Mouse (Mus musculus) frontal cortex, postnatal 10 days (tissue): ENCODE results near the gene Tarsl2.

Experiments used
- DNase-seq, 2 experiments: peaks; one replicate each; pipeline ENCODE4 v3.0.0; 2022; ENCODE audit warnings: low spot score in 2 of 2, mixed read lengths in 1 of 2

Gene Tarsl2

GRCm38 (mm10) chr7:65644643-65645351 lies at the start of gene Tarsl2:
Tarsl2 (plus strand) TSS chr7:65644898.
- peak; percentile 88 to 94 for DNase-seq

- no peak for DNase-seq
These were observed 38.6 kb upstream of the Tarsl2 start for GRCm38 (mm10) chr7:65606124-65606523.

GRCm38 (mm10) chr7:65607003-65607402 lies 37.7 kb upstream of the Tarsl2 start:
- DNase-seq = no peak

DNA sequence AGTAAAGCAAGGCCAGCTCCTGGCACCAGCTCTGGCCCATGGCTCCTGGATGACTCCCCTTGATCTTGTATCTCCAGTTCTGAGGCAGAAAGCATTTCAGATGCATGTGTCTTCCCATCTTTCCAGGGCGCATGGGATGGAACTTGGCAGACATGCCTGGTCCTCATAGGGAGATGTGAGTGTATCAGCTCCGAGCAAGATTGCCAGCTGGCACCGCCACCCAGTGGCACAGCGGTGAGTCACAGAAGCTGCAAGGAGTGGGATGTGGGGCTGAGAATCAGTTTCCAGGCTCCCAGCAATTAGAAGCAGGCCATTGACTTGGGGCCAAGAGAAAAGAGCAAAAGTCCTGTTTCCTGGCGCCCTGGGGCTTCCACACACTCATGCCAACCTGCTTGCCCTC lies 34.5 kb upstream of the Tarsl2 start:
- DNase-seq = peak; percentile 57 to 62

GRCm38 (mm10) chr7:65610673-65611072 lies 34.0 kb upstream of the Tarsl2 start:
- no peak for DNase-seq

- DNase-seq = no peak
These were observed 33.4 kb upstream of the Tarsl2 start for GRCm38 (mm10) chr7:65611298-65611697.

DNA sequence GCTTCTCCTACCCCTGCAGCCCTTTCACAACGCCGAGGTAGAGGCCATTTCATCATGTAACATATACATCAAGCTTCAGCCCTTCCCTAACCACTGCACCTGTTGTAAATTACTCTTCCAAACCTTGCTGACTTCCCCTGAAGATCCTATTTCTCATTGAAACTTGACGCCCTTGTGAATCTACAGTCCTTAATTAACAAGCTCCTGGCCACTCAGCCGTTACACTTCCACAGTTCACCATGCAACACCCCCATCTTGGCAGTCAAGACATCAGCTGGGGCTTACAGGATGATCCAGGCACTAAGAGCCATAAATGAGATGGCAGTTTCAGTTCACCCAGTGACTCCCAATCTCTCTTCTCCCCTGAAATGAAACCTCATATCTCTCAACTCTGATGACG lies 31.0 kb upstream of the Tarsl2 start:
- no peak for DNase-seq

DNA sequence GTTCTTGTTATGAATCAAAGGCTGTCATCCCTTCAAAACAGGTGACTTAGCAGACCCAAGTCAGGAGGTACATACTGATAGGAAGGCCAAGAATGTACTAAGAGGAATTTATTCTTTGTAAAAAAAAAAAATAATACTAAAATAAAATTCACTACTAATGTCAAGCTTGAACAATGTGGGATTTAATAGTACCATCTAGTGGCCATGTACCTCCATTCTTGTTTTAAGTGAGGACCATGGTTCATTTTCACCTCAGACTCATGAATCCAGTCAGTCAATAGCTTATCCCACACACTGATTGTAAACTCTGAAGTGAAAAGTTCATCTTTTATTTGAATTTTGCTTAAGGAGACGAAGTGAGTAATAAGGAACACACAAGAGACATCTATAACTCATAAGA lies 25.9 kb upstream of the Tarsl2 start:
- DNase-seq = no peak

DNA sequence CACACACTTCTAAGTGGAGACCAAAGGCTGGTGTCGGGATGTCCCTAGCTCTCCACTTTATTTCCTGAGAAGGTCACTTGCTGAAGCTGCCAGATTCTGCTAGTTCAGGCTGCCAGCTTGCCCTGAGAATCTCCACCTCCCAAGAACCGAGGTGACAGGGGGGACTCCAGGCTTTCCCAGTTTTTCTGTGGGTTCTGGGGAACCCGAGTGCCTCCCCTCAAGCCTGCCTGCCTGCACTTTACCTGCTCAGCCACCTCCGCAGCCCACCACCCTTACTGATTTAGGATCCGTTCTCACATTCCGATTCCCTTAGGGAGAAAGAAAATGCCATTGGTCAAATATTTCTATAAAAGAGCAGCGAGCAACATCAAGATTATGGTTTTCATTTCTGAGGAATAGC lies 24.0 kb upstream of the Tarsl2 start:
- no peak for DNase-seq

DNA sequence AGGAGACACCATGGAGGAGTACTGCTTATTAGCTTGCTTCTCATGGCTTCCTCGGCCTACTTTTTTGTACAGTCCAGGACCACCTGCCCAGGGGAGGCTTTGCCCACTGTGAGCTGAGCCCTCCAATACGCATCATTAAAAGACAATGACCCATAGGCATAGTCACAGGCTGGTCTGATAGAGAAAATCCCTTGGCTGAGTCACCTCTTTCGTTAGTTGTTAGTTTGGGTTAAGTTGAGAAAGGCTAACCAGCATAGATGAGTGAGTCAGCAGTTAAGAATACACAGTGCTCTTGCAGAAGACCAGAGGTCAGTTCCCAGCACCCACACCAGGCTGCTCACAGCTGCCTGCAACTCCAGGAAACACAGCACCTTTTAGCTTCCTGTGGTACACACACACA lies 21.4 kb upstream of the Tarsl2 start:
- no peak for DNase-seq

GRCm38 (mm10) chr7:65625528-65625927 lies 19.2 kb upstream of the Tarsl2 start:
- no peak for DNase-seq

GRCm38 (mm10) chr7:65629846-65630245 lies 14.9 kb upstream of the Tarsl2 start:
- DNase-seq = no peak

GRCm38 (mm10) chr7:65630661-65631060 lies 14.0 kb upstream of the Tarsl2 start:
- no peak for DNase-seq

DNA sequence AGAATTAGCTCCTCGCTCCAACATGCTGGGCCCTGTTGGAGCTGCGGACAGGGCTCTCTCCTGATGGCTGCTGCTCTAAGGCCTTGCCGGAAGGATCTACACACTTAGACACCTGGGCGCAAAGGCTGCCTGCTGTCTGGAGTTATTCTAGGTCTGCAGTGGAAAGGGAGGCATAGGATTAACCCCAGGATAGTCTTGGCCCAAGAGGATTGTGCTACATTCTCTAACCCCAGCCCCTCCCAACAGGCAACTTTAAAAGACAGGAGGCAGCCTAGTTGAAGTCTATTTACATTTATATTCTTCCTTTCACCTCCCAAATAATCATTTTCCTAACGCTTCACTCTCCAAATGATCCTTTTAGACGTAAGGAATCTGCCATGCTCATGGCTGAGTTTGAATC lies 8.9 kb upstream of the Tarsl2 start:
- no peak for DNase-seq

- no peak for DNase-seq
These were observed 8.3 kb upstream of the Tarsl2 start for GRCm38 (mm10) chr7:65636356-65636880.

GRCm38 (mm10) chr7:65638170-65638770 lies 6.4 kb upstream of the Tarsl2 start:
- no peak for DNase-seq

DNA sequence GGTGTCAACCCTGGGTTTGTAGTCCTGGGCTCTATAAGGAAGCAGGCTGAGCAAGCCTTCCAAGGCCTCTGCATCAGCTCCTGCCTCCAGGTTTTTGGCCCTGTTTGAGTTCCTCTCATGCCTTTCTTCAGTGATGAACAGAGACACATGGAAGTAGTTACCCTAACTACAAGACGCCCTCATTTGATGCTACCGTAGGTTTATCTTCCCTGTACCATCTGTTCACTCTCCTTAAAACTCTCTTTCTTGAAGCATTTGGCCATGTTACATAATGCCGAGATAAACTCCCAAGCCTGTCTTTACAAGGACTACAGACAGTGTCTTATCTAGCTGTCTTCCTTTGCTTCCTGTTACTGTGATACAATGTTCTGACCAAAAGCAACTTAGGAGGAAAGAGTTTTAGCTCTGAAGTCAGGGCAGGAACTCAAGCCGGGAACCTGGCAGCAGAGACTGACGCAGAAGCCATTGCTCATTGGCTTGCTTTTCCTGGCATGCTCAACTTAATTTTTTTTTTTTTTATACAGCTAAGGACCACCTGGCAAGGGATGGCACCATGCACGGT lies 4.8 kb upstream of the Tarsl2 start:
- no peak for DNase-seq

GRCm38 (mm10) chr7:65640672-65641071 lies 4.0 kb upstream of the Tarsl2 start:
- no peak for DNase-seq

DNA sequence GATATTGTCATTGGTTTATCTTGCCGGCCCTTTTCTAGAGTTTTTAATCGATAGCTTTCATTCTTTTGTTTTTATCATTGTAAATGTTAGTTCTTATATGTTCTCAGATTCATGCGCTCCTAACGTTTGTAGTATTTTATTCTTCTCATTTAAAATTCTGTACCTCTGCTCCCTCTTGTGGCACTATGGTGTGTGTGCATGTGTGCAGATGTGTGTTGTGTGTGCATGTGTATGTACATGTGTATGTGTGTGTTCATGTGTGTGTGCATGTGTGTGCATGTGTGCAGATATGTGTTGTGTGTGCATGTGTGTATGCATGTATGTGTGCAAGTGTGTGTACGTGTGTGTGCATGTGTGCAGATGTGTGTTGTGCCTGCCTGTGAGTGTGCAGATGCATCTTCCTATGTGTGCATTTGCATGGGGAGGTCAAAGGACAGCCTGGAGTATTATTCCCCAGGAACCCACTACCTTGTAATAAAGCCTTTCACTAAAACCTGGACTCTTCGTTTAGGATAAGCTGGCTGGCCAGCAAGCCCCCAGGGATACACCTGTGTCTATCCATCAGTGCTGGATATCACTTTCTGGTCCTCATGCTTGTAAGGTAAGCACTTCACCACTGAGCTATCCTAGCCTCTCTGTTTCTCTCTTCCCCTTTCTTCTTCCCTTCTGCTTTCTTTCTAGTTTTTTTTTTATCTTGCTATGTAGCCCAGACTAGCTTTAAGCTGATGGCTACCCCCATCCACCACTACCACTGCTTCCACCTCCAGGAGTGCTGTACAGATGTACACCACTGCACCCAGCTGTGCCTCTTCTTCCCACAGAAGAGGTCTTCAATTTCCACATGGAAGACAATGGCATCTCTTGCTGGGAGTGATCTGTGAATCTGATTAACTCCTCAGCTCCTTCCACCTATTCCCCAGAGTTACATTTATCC lies 2.1 kb upstream of the Tarsl2 start:
- no peak for DNase-seq

GRCm38 (mm10) chr7:65643861-65644421 lies 757 bp upstream of the Tarsl2 start:
- DNase-seq = no peak

DNA sequence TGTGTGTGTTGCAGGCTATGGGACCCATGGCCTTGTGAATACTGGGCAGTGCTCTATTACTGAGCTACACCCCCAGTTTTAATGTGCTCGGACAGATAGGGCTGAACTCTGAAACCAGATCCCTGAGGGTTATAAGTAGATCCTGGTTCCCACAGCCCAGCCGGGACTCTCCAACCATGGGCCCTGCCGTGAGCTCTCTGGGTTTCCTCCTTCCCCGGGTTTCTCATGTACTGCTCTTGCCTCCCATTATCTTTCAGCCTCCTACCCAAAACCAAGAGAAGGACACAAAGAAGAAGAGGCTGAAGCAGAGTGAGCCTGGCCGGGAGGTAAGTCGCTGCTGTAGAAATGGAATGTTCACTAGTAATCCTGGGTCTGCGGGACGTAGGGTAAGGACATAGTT lies 1.3 kb downstream of the Tarsl2 start:
- no peak for DNase-seq

DNA sequence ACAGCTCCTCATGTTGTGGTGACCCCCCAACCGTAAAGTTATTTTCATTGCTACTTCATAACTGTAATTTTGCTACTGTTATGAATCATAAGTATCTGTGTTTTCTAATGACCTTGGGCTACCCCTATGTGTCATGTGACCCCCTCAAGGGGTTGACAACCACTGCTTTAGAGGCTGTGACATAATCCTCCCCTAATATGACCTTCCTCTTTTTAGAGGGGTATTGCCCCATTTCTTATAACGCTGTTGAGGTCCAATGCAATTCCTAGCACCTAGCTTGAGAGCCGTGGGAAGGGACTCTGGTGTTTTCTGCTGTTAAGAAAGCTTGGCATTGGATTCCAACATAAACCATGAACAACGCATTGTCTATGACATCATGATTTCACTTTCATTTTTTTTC lies 6.0 kb downstream of the Tarsl2 start:
- no peak for DNase-seq
